Mouse (Mus musculus): Measurements from ENCODE around the gene Trim8. TPM values are rescaled to one million over a fixed set of nuclear protein-coding genes. Genes with fewer than 3 reads are reported as not detected.

Trim8 gene
- polyA plus RNA-seq, 1 experiment from 2014 or later, result 31.7 TPM

- DNase-seq (ENCODE audit: low spot score, missing footprints) (peak; percentile 93), ATAC-seq (ENCODE audit: low FRiP score) (peak; percentile 86)
- no peaks in the 10 kb centered on the region for H3K9me3 ChIP-seq (ENCODE audit: control insufficient read depth, low read length)
- H3K4me3 ChIP-seq (ENCODE audit: low read depth, low read length), result peak overlapping the region; percentile 2; the same call in 1 of the 2 replicates
- H3K36me3 ChIP-seq (ENCODE audit: control insufficient read depth, insufficient read depth, low read length), result no peaks in the 10 kb centered on the region
- H3K4me2 ChIP-seq, result peak overlapping the region; percentile 47
- peak overlapping the region; percentile 17 for H3K9ac ChIP-seq (ENCODE audit: low read length)
- peaks cover 60% of the 10 kb centered on the region for H3K4me1 ChIP-seq (ENCODE audit: control insufficient read depth, insufficient read depth, low read length)
- H3K27ac ChIP-seq (ENCODE audit: low read depth, low read length), result peak overlapping the region; percentile 74
- no peaks in the 10 kb centered on the region for H3K27me3 ChIP-seq (ENCODE audit: control insufficient read depth, insufficient read depth, low read length)
- WGBS, result 2% methylated on average over 20 of the region's 20 CpGs
Measured at GRCm38 (mm10) chr19:46523480-46524151, 22.1 kb downstream of the Trim8 start.

GRCm38 (mm10) chr19:46524152-46524544 is 22.6 kb downstream of the Trim8 start:
- peak overlapping the region; percentile 2; the same call in 1 of the 2 replicates for H3K4me3 ChIP-seq (ENCODE audit: low read depth, low read length)
- no peaks in the 10 kb centered on the region for H3K36me3 ChIP-seq (ENCODE audit: control insufficient read depth, insufficient read depth, low read length)
- peak overlapping the region; percentile 74 for H3K27ac ChIP-seq (ENCODE audit: low read depth, low read length)
- DNase-seq (ENCODE audit: low spot score, missing footprints) (no peak), ATAC-seq (ENCODE audit: low FRiP score) (peak; percentile 12)
- no peaks in the 10 kb centered on the region for H3K9me3 ChIP-seq (ENCODE audit: control insufficient read depth, low read length)
- peak overlapping the region; percentile 17; the same call in 1 of the 2 replicates for H3K9ac ChIP-seq (ENCODE audit: low read length)
- H3K4me1 ChIP-seq (ENCODE audit: control insufficient read depth, insufficient read depth, low read length), result peaks cover 60% of the 10 kb centered on the region
- H3K4me2 ChIP-seq, result peak overlapping the region; percentile 47
- 4% methylated on average over 6 of the region's 6 CpGs for WGBS
- H3K27me3 ChIP-seq (ENCODE audit: control insufficient read depth, insufficient read depth, low read length), result no peaks in the 10 kb centered on the region

- Histone ChIP-seq H3K36me3 (ENCODE audit: control insufficient read depth, insufficient read depth, low read length) (no peaks in the 10 kb centered on the region), H3K27ac (ENCODE audit: low read depth, low read length) (peak overlapping the region; percentile 74), H3K4me1 (ENCODE audit: control insufficient read depth, insufficient read depth, low read length) (peaks cover 64% of the 10 kb centered on the region), H3K9me3 (ENCODE audit: control insufficient read depth, low read length) (no peaks in the 10 kb centered on the region), H3K9ac (ENCODE audit: low read length) (no peak overlapping the region), H3K4me2 (peak overlapping the region; percentile 47), H3K27me3 (ENCODE audit: control insufficient read depth, insufficient read depth, low read length) (no peaks in the 10 kb centered on the region), H3K4me3 (ENCODE audit: low read depth, low read length) (no peak overlapping the region)
- ATAC-seq (ENCODE audit: low FRiP score), result no peak
- DNase-seq (ENCODE audit: low spot score, missing footprints), result peak; percentile 91
- WGBS, result 21% methylated on average over 14 of the region's 14 CpGs
Measured at GRCm38 (mm10) chr19:46524601-46525321, 23.3 kb downstream of the Trim8 start.

GRCm38 (mm10) chr19:46525691-46526631 is 24.5 kb downstream of the Trim8 start:
- peak overlapping the region; percentile 25; the same call in 1 of the 2 replicates for H3K9ac ChIP-seq (ENCODE audit: low read length)
- no peak for DNase-seq (ENCODE audit: low spot score, missing footprints)
- H3K27me3 ChIP-seq (ENCODE audit: control insufficient read depth, insufficient read depth, low read length), result no peaks in the 10 kb centered on the region
- peaks cover 76% of the 10 kb centered on the region for H3K4me1 ChIP-seq (ENCODE audit: control insufficient read depth, insufficient read depth, low read length)
- ATAC-seq (ENCODE audit: low FRiP score), result no peak
- H3K4me3 ChIP-seq (ENCODE audit: low read depth, low read length), result no peak overlapping the region
- 48% methylated on average over 10 of the region's 10 CpGs for WGBS
- H3K27ac ChIP-seq (ENCODE audit: low read depth, low read length), result peak overlapping the region; percentile 26
- no peak overlapping the region for H3K4me2 ChIP-seq
- no peaks in the 10 kb centered on the region for H3K9me3 ChIP-seq (ENCODE audit: control insufficient read depth, low read length)
- no peaks in the 10 kb centered on the region for H3K36me3 ChIP-seq (ENCODE audit: control insufficient read depth, insufficient read depth, low read length)

GRCm38 (mm10) chr19:46527632-46528528 is 26.4 kb downstream of the Trim8 start:
- DNase-seq (ENCODE audit: low spot score, missing footprints), result peak; percentile 91
- Histone ChIP-seq H3K4me3 (ENCODE audit: low read depth, low read length) (peak overlapping the region; percentile 18; the same call in 1 of the 2 replicates), H3K4me2 (peak overlapping the region; percentile 52), H3K36me3 (ENCODE audit: control insufficient read depth, insufficient read depth, low read length) (no peaks in the 10 kb centered on the region), H3K9me3 (ENCODE audit: control insufficient read depth, low read length) (no peaks in the 10 kb centered on the region), H3K27me3 (ENCODE audit: control insufficient read depth, insufficient read depth, low read length) (no peaks in the 10 kb centered on the region), H3K4me1 (ENCODE audit: control insufficient read depth, insufficient read depth, low read length) (peaks cover 95% of the 10 kb centered on the region), H3K27ac (ENCODE audit: low read depth, low read length) (peak overlapping the region; percentile 96), H3K9ac (ENCODE audit: low read length) (peak overlapping the region; percentile 63)
- 5% methylated on average over 17 of the region's 17 CpGs for WGBS
- no peak for ATAC-seq (ENCODE audit: low FRiP score)

- ATAC-seq (ENCODE audit: low FRiP score) (peak; percentile 74), DNase-seq (ENCODE audit: low spot score, missing footprints) (peak; percentile 97)
- Histone ChIP-seq H3K4me3 (ENCODE audit: low read depth, low read length) (peak overlapping the region; percentile 18), H3K9me3 (ENCODE audit: control insufficient read depth, low read length) (no peaks in the 10 kb centered on the region), H3K4me1 (ENCODE audit: control insufficient read depth, insufficient read depth, low read length) (peaks cover 96% of the 10 kb centered on the region), H3K36me3 (ENCODE audit: control insufficient read depth, insufficient read depth, low read length) (no peaks in the 10 kb centered on the region), H3K27ac (ENCODE audit: low read depth, low read length) (peak overlapping the region; percentile 96), H3K4me2 (peak overlapping the region; percentile 52), H3K9ac (ENCODE audit: low read length) (peak overlapping the region; percentile 63), H3K27me3 (ENCODE audit: control insufficient read depth, insufficient read depth, low read length) (no peaks in the 10 kb centered on the region)
- under 1% methylated on average over 20 of the region's 20 CpGs for WGBS
Measured at GRCm38 (mm10) chr19:46528529-46529213, 27.2 kb downstream of the Trim8 start.

GRCm38 (mm10) chr19:46529601-46530448 is 28.3 kb downstream of the Trim8 start:
- Histone ChIP-seq H3K9ac (ENCODE audit: low read length) (peak overlapping the region; percentile 63), H3K27me3 (ENCODE audit: control insufficient read depth, insufficient read depth, low read length) (no peaks in the 10 kb centered on the region), H3K4me2 (peak overlapping the region; percentile 52), H3K4me3 (ENCODE audit: low read depth, low read length) (no peak overlapping the region), H3K4me1 (ENCODE audit: control insufficient read depth, insufficient read depth, low read length) (peaks cover 94% of the 10 kb centered on the region), H3K9me3 (ENCODE audit: control insufficient read depth, low read length) (no peaks in the 10 kb centered on the region), H3K36me3 (ENCODE audit: control insufficient read depth, insufficient read depth, low read length) (no peaks in the 10 kb centered on the region), H3K27ac (ENCODE audit: low read depth, low read length) (peak overlapping the region; percentile 96)
- ATAC-seq (ENCODE audit: low FRiP score), result no peak
- WGBS, result 1% methylated on average over 13 of the region's 13 CpGs
- DNase-seq (ENCODE audit: low spot score, missing footprints), result peak; percentile 94
